Mouse (Mus musculus) right cerebral cortex, postnatal 10 days (tissue): Measurements from ENCODE around the gene Cyp1a1.
A peak's percentile ranks its signal among the peaks of the same experiment; 100 is the strongest.
"Not testable (repeated sequence)": the region's sequence is repeated elsewhere in the genome, so short reads cannot be mapped to it uniquely, and the experiment has no call there.

ENCODE experiments used
- DNase-seq, 2 experiments: peaks; one replicate each; pipeline ENCODE4 v3.0.0; 2021; ENCODE audit warnings: low spot score in 2 of 2

Gene Cyp1a1

GRCm38 (mm10) chr9:57698466-57699150, 10.9 kb downstream of the Cyp1a1 start:
- no peak for DNase-seq

GRCm38 (mm10) chr9:57706496-57706895, 18.8 kb downstream of the Cyp1a1 start:
- no peak for DNase-seq

- DNase-seq = peak; percentile 92 to 93
Measured at GRCm38 (mm10) chr9:57708068-57708719, 20.5 kb downstream of the Cyp1a1 start, which contains the start of gene Edc3. Edc3 (plus strand) TSS chr9:57708540.

GRCm38 (mm10) chr9:57708720-57709274, 21.1 kb downstream of the Cyp1a1 start:
- peak; percentile 68 to 69 for DNase-seq

GRCm38 (mm10) chr9:57710214-57710613, 22.5 kb downstream of the Cyp1a1 start:
- not testable (repeated sequence) for DNase-seq

- DNase-seq = no peak
Measured at GRCm38 (mm10) chr9:57712194-57712593, 24.5 kb downstream of the Cyp1a1 start.

GRCm38 (mm10) chr9:57718408-57718807, 30.7 kb downstream of the Cyp1a1 start:
- DNase-seq = peak in 1 of 2 experiments; percentile 49

- no peak for DNase-seq
Measured at GRCm38 (mm10) chr9:57720736-57721135, 33.0 kb downstream of the Cyp1a1 start.

GRCm38 (mm10) chr9:57722371-57722770, 34.6 kb downstream of the Cyp1a1 start:
- no peak for DNase-seq

GRCm38 (mm10) chr9:57723315-57723715, 35.6 kb downstream of the Cyp1a1 start:
- DNase-seq = peak; percentile 81

- no peak for DNase-seq
Measured at GRCm38 (mm10) chr9:57723796-57724195, 36.1 kb downstream of the Cyp1a1 start.

- DNase-seq = no peak
Measured at GRCm38 (mm10) chr9:57724701-57725100, 37.0 kb downstream of the Cyp1a1 start.

GRCm38 (mm10) chr9:57728312-57728711, 40.6 kb downstream of the Cyp1a1 start:
- DNase-seq = no peak

- DNase-seq = no peak
Measured at GRCm38 (mm10) chr9:57733606-57734005, 45.9 kb downstream of the Cyp1a1 start.

- no peak for DNase-seq
Measured at GRCm38 (mm10) chr9:57739863-57740262, 52.1 kb downstream of the Cyp1a1 start.

- peak in 1 of 2 experiments; percentile 67 for DNase-seq
Measured at GRCm38 (mm10) chr9:57744462-57745091, 56.8 kb downstream of the Cyp1a1 start.

GRCm38 (mm10) chr9:57747067-57747466, 59.3 kb downstream of the Cyp1a1 start:
- DNase-seq = no peak

GRCm38 (mm10) chr9:57748137-57748536, 60.4 kb downstream of the Cyp1a1 start:
- DNase-seq = peak; percentile 55 to 71

GRCm38 (mm10) chr9:57748831-57749230, 61.1 kb downstream of the Cyp1a1 start:
- DNase-seq = no peak

GRCm38 (mm10) chr9:57750901-57751300, 63.2 kb downstream of the Cyp1a1 start:
- DNase-seq = no peak
